14 mouse cellular contexts compared by ENCODE assay signal in genomic region chr4:149233938-149234337, GRCm38 (mm10).
A peak's percentile ranks its signal among the peaks of the same experiment; 100 is the strongest.
DNase-seq lines count a peak whose midpoint lies in the region; TF ChIP-seq lines count a peak whose summit lies in the region.
"Had no signal": no experiment of that assay in that cellular context is flagged by ENCODE, and none has a peak within 500 bp of the region (broad histone marks: within the 10 kb centered on the region; RNA-seq: fewer than 3 reads in every experiment).

No protein-coding gene starts in this region.

- no peak for TF ChIP-seq CTCF in gastrocnemius, adult 2 months (IDR thresholded peaks at IDR 0.05)

- no peak overlapping the region for H3K4me3 ChIP-seq in gastrocnemius, adult 2 months
- H3K4me3 ChIP-seq: embryonic facial prominence, embryonic 13.5 days; forebrain, embryonic 12.5 days; hindbrain, embryonic 12.5 days; midbrain, embryonic 12.5 days; neural tube, embryonic 12.5 days had no signal

- peak overlapping the region; percentile 81 for H3K27ac ChIP-seq in gastrocnemius, adult 2 months
- H3K27ac ChIP-seq: embryonic facial prominence, embryonic 13.5 days; forebrain, embryonic 12.5 days; hindbrain, embryonic 12.5 days; midbrain, embryonic 12.5 days; neural tube, embryonic 12.5 days had no signal

- intact Hi-C loops in gastrocnemius, adult 2 months (cut with DNase I): no loop called here
- intact Hi-C loops in gastrocnemius, postnatal 36 days (cut with DNase I): no loop called here

- no peak for DNase-seq in gastrocnemius, adult 2 months
- no peak for DNase-seq in gastrocnemius, postnatal 36 days
- peak; percentile 46 for DNase-seq in lung, postnatal 36 days
- no peak for DNase-seq in lung, postnatal 14 days
- peak; percentile 7 to 9 for DNase-seq in kidney, adult 8-10 months
- peak; percentile 13 for DNase-seq in skeletal muscle tissue, adult 2 months (ENCODE audit: low read depth, low spot score)
- no peak for DNase-seq in thymus, postnatal 4 days
- no peak for DNase-seq in layer of hippocampus, adult 9-11 months
- DNase-seq: cerebellum, adult 8-10 months had no signal

Comparison
In these comparisons a context has a peak if more than half of its experiments do, and no peak if none do; other contexts are left out.
1. DNase-seq: peak in lung, postnatal 36 days (single experiment), kidney, adult 8-10 months (2 of 2) and skeletal muscle tissue, adult 2 months (single experiment); none in gastrocnemius, adult 2 months (single experiment), gastrocnemius, postnatal 36 days (0 of 2), lung, postnatal 14 days (single experiment), thymus, postnatal 4 days (single experiment) and layer of hippocampus, adult 9-11 months (single experiment).